Mouse (Mus musculus): ENCODE measurements around the gene Ralb. TPM values are rescaled to one million over a fixed set of nuclear protein-coding genes. Genes with fewer than 3 reads are reported as not detected.

Ralb gene
- polyA plus RNA-seq, 1 experiment from 2014 or later = 154 TPM

DNA sequence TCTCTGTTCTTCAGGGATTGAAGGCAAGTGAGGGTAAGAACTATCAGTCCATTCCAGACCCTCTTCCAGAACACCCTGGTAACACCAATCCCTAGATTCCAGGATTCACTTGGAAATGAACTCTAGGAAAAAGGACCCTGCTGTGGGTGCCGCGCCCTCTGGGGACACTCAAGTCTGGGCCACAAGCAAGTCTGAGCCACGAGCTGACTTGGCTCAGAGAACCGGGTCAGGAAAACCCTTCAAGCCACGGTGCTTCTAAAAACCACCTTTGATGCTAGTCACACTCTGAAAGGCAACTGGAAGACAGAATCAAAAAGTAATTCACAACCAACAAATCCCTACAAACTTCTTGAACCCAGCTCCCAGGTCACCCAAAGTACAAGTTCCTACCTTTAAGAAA lies 786 bp downstream of the Ralb start:
- 9% methylated on average over 5 of the region's 5 CpGs for WGBS
- Histone ChIP-seq H3K36me3 (peaks cover 22% of the 10 kb centered on the region), H3K27me3 (replicated peaks) (no peaks in the 10 kb centered on the region), H3K4me3 (peak overlapping the region; percentile 85), H3K9ac (peak overlapping the region; percentile 91), H3K27ac (replicated peaks) (peak overlapping the region; percentile 93), H3K9me3 (no peaks in the 10 kb centered on the region), H3K4me2 (peak overlapping the region; percentile 87), H3K4me1 (peaks cover 68% of the 10 kb centered on the region)
- ATAC-seq (ENCODE audit: extremely low read depth, insufficient number of reproducible peaks, low FRiP score, low TSS enrichment) = no peak

- peak overlapping the region; percentile 93 for H3K27ac ChIP-seq (replicated peaks)
- peaks cover 68% of the 10 kb centered on the region for H3K4me1 ChIP-seq
- no peak for ATAC-seq (ENCODE audit: extremely low read depth, insufficient number of reproducible peaks, low FRiP score, low TSS enrichment)
- H3K36me3 ChIP-seq = peaks cover 22% of the 10 kb centered on the region
- peak overlapping the region; percentile 87 for H3K4me2 ChIP-seq
- peak overlapping the region; percentile 85 for H3K4me3 ChIP-seq
- WGBS = 24% methylated on average over 3 of the region's 3 CpGs
- no peaks in the 10 kb centered on the region for H3K9me3 ChIP-seq
- H3K9ac ChIP-seq = peak overlapping the region; percentile 91
- no peaks in the 10 kb centered on the region for H3K27me3 ChIP-seq (replicated peaks)
Measured at GRCm38 (mm10) chr1:119503181-119503580, 1.4 kb downstream of the Ralb start.

- Histone ChIP-seq H3K4me1 (peaks cover 68% of the 10 kb centered on the region), H3K9ac (peak overlapping the region; percentile 91), H3K9me3 (no peaks in the 10 kb centered on the region), H3K4me2 (peak overlapping the region; percentile 87), H3K27ac (replicated peaks) (peak overlapping the region; percentile 93), H3K4me3 (peak overlapping the region; percentile 85), H3K27me3 (replicated peaks) (no peaks in the 10 kb centered on the region), H3K36me3 (peaks cover 22% of the 10 kb centered on the region)
- 87% methylated on average over 10 of the region's 11 CpGs for WGBS
- no peak for ATAC-seq (ENCODE audit: extremely low read depth, insufficient number of reproducible peaks, low FRiP score, low TSS enrichment)
Measured at GRCm38 (mm10) chr1:119502729-119503128, 1.9 kb downstream of the Ralb start.

GRCm38 (mm10) chr1:119501881-119502280 lies 2.7 kb downstream of the Ralb start:
- H3K4me1 ChIP-seq = peaks cover 76% of the 10 kb centered on the region
- peak overlapping the region; percentile 15; the same call in 1 of the 2 replicates for H3K9ac ChIP-seq
- H3K4me2 ChIP-seq = peak overlapping the region; percentile 87
- peaks cover 22% of the 10 kb centered on the region for H3K36me3 ChIP-seq
- H3K27ac ChIP-seq (replicated peaks) = peak overlapping the region; percentile 93
- H3K27me3 ChIP-seq (replicated peaks) = no peaks in the 10 kb centered on the region
- no peaks in the 10 kb centered on the region for H3K9me3 ChIP-seq
- H3K4me3 ChIP-seq = peak overlapping the region; percentile 8; the same call in 1 of the 2 replicates
- WGBS = 34% methylated on average over 8 of the region's 8 CpGs
- ATAC-seq (ENCODE audit: extremely low read depth, insufficient number of reproducible peaks, low FRiP score, low TSS enrichment) = no peak

GRCm38 (mm10) chr1:119499456-119499855 lies 5.1 kb downstream of the Ralb start:
- H3K4me2 ChIP-seq = no peak overlapping the region
- no peak overlapping the region for H3K4me3 ChIP-seq
- no peaks in the 10 kb centered on the region for H3K9me3 ChIP-seq
- no peaks in the 10 kb centered on the region for H3K27me3 ChIP-seq (replicated peaks)
- no peak overlapping the region for H3K9ac ChIP-seq
- no peak overlapping the region for H3K27ac ChIP-seq (replicated peaks)
- H3K36me3 ChIP-seq = peaks cover 29% of the 10 kb centered on the region
- 88% methylated on average over 10 of the region's 10 CpGs for WGBS
- ATAC-seq (ENCODE audit: extremely low read depth, insufficient number of reproducible peaks, low FRiP score, low TSS enrichment) = no peak
- peaks cover 75% of the 10 kb centered on the region for H3K4me1 ChIP-seq

- peaks cover 77% of the 10 kb centered on the region for H3K4me1 ChIP-seq
- no peak overlapping the region for H3K4me3 ChIP-seq
- WGBS = 75% methylated on average over 9 of the region's 9 CpGs
- peak overlapping the region; percentile 25; the same call in 1 of the 2 replicates for H3K27ac ChIP-seq (replicated peaks)
- no peaks in the 10 kb centered on the region for H3K9me3 ChIP-seq
- H3K4me2 ChIP-seq = 0 out of 2 replicates have a peak overlapping the region, but pooled peaks have one; percentile 7
- no peak overlapping the region for H3K9ac ChIP-seq
- H3K27me3 ChIP-seq (replicated peaks) = no peaks in the 10 kb centered on the region
- no peak for ATAC-seq (ENCODE audit: extremely low read depth, insufficient number of reproducible peaks, low FRiP score, low TSS enrichment)
- H3K36me3 ChIP-seq = peaks cover 29% of the 10 kb centered on the region
Measured at GRCm38 (mm10) chr1:119498536-119499231, 5.9 kb downstream of the Ralb start.

GRCm38 (mm10) chr1:119497346-119498004 lies 7.1 kb downstream of the Ralb start:
- WGBS = 63% methylated on average over 5 of the region's 5 CpGs
- Histone ChIP-seq H3K27ac (replicated peaks) (no peak overlapping the region), H3K9me3 (no peaks in the 10 kb centered on the region), H3K9ac (no peak overlapping the region), H3K4me2 (no peak overlapping the region), H3K27me3 (replicated peaks) (no peaks in the 10 kb centered on the region), H3K4me3 (no peak overlapping the region), H3K36me3 (peaks cover 32% of the 10 kb centered on the region), H3K4me1 (peaks cover 75% of the 10 kb centered on the region)
- ATAC-seq (ENCODE audit: extremely low read depth, insufficient number of reproducible peaks, low FRiP score, low TSS enrichment) = no peak

- H3K27me3 ChIP-seq (replicated peaks) = no peaks in the 10 kb centered on the region
- H3K4me3 ChIP-seq = no peak overlapping the region
- no peak overlapping the region for H3K4me2 ChIP-seq
- H3K4me1 ChIP-seq = peaks cover 80% of the 10 kb centered on the region
- WGBS = 80% methylated on average over 6 of the region's 6 CpGs
- H3K9ac ChIP-seq = no peak overlapping the region
- H3K27ac ChIP-seq (replicated peaks) = no peak overlapping the region; the same call in 1 of the 2 replicates
- no peaks in the 10 kb centered on the region for H3K9me3 ChIP-seq
- H3K36me3 ChIP-seq = peaks cover 21% of the 10 kb centered on the region
- no peak for ATAC-seq (ENCODE audit: extremely low read depth, insufficient number of reproducible peaks, low FRiP score, low TSS enrichment)
Measured at GRCm38 (mm10) chr1:119495396-119495775, 9.2 kb downstream of the Ralb start.

GRCm38 (mm10) chr1:119494712-119495395 lies 9.7 kb downstream of the Ralb start:
- ATAC-seq (ENCODE audit: extremely low read depth, insufficient number of reproducible peaks, low FRiP score, low TSS enrichment) = no peak
- Histone ChIP-seq H3K4me2 (no peak overlapping the region), H3K27me3 (replicated peaks) (no peaks in the 10 kb centered on the region), H3K27ac (replicated peaks) (no peak overlapping the region), H3K9me3 (no peaks in the 10 kb centered on the region), H3K36me3 (peaks cover 22% of the 10 kb centered on the region), H3K9ac (no peak overlapping the region), H3K4me3 (no peak overlapping the region), H3K4me1 (peaks cover 83% of the 10 kb centered on the region)
- WGBS = 86% methylated on average over 9 of the region's 9 CpGs

- no peak overlapping the region for H3K4me2 ChIP-seq
- 72% methylated on average over 2 of the region's 2 CpGs for WGBS
- H3K27me3 ChIP-seq (replicated peaks) = no peaks in the 10 kb centered on the region
- peaks cover 20% of the 10 kb centered on the region for H3K36me3 ChIP-seq
- H3K9me3 ChIP-seq = no peaks in the 10 kb centered on the region
- H3K4me1 ChIP-seq = peaks cover 80% of the 10 kb centered on the region
- no peak overlapping the region for H3K4me3 ChIP-seq
- no peak overlapping the region for H3K9ac ChIP-seq
- ATAC-seq (ENCODE audit: extremely low read depth, insufficient number of reproducible peaks, low FRiP score, low TSS enrichment) = no peak
- no peak overlapping the region for H3K27ac ChIP-seq (replicated peaks)
Measured at GRCm38 (mm10) chr1:119494024-119494711, 10.4 kb downstream of the Ralb start.

- H3K36me3 ChIP-seq = peaks cover 19% of the 10 kb centered on the region
- H3K4me1 ChIP-seq = peaks cover 77% of the 10 kb centered on the region
- WGBS = 81% methylated on average over 1 of the region's 1 CpGs
- 0 out of 2 replicates have a peak overlapping the region, but pooled peaks have one; percentile 42 for H3K9ac ChIP-seq
- 0 out of 2 replicates have a peak overlapping the region, but pooled peaks have one; percentile 10 for H3K4me3 ChIP-seq
- no peaks in the 10 kb centered on the region for H3K9me3 ChIP-seq
- H3K4me2 ChIP-seq = peak overlapping the region; percentile 59
- peak overlapping the region; percentile 79 for H3K27ac ChIP-seq (replicated peaks)
- no peak for ATAC-seq (ENCODE audit: extremely low read depth, insufficient number of reproducible peaks, low FRiP score, low TSS enrichment)
- no peaks in the 10 kb centered on the region for H3K27me3 ChIP-seq (replicated peaks)
Measured at GRCm38 (mm10) chr1:119492505-119492904, 12.1 kb downstream of the Ralb start.

Measured in heart, embryonic 13.5 days (tissue).